Mouse (Mus musculus) heart, embryonic 16.5 days (tissue): ENCODE results near the gene 1700102P08Rik. TPM values are rescaled to one million over a fixed set of nuclear protein-coding genes. Genes with fewer than 3 reads are reported as not detected.

ENCODE experiments used
- ATAC-seq: fragments of 200-750 bp; cut with Nextera tagmentation; replicated peaks from 2 replicates; pipeline ENCODE4 v1.8.0; 2017; ENCODE audit warnings: moderate number of reproducible peaks; ENCODE audit not compliant: insufficient read depth, low FRiP score; ENCODE audit errors: extremely low read depth
- H3K27ac ChIP-seq: fragments of 300-500 bp; sonication (generic); 2 replicates; pipeline ENCODE4 v1.5.1; 2014; ENCODE audit warnings: mild to moderate bottlenecking, low read length, control low read depth, moderate library complexity
- H3K27me3 ChIP-seq: fragments of 300-500 bp; sonication (generic); 2 replicates; pipeline ENCODE4 v1.6.1; 2014; ENCODE audit warnings: low read length, mixed read lengths; ENCODE audit not compliant: control insufficient read depth, insufficient read depth
- H3K36me3 ChIP-seq: fragments of 300-500 bp; sonication (generic); 2 replicates; pipeline ENCODE4 v1.6.1; 2014; ENCODE audit not compliant: control insufficient read depth, insufficient read depth
- H3K4me1 ChIP-seq: fragments of 300-500 bp; sonication (generic); 2 replicates; pipeline ENCODE4 v1.6.1; 2014; ENCODE audit warnings: low read length, mixed read lengths; ENCODE audit not compliant: control insufficient read depth, insufficient read depth
- H3K4me2 ChIP-seq: fragments of 300-500 bp; sonication (generic); 2 replicates; pipeline ENCODE4 v1.6.1; 2014; ENCODE audit warnings: low read depth, mild to moderate bottlenecking, control low read depth, low read length
- H3K4me3 ChIP-seq: fragments of 300-500 bp; sonication (generic); 2 replicates; pipeline ENCODE4 v1.5.1; 2014; ENCODE audit warnings: mild to moderate bottlenecking, control low read depth, low read length
- H3K9ac ChIP-seq: fragments of 300-500 bp; sonication (generic); 2 replicates; pipeline ENCODE4 v1.6.1; 2014; ENCODE audit warnings: low read length, control low read depth
- H3K9me3 ChIP-seq: fragments of 300-500 bp; sonication (generic); replicated peaks from 2 replicates; pipeline ENCODE4 v1.6.1; 2016; ENCODE audit warnings: low read length; ENCODE audit not compliant: control insufficient read depth
- WGBS: fragments of 180-500 bp; shearing (Covaris S2); extraction: QIAGEN DNeasy Blood & Tissue Kit; methylation state at CpG from one replicate; pipeline ENCODE4 v1.1.7; 2014; 5-methylcytosine and 5-hydroxymethylcytosine counted together
- polyA plus RNA-seq: library from polyadenylated mRNA; unstranded; fragments of >200 nt; fragmentation: Nextera tagmentation; extraction: Ambion mirVana; gene quantifications from 2 replicates; pipeline ENCODE4 v1.2.1, GENCODE M21; 2015

Gene 1700102P08Rik
- polyA plus RNA-seq, 1 experiment from 2014 or later: 0.42 TPM

DNA sequence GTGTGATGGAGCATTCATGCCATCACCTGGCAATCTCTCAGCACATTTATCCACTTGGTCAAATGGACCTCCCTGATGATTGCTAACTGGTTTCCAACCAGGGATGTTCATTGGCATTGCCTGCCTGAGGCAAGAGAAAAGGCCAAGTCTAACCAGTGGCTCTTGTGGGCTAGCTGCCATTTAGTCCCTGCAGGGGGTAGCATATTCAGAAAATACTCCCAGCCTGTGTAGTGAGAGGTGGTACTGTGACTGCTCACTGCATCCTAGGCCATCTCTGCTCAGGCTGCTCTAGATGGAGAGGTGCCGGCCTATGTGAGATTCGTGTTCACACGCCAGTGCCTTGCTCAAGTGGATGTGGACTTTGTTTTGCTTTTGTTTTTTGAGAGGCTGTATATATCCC, 5.7 kb downstream of the 1700102P08Rik start:
- Histone ChIP-seq H3K9me3 (no peaks in the 10 kb centered on the region), H3K36me3 (peaks cover 3% of the 10 kb centered on the region; the same call in 1 of the 2 replicates), H3K4me1 (no peaks in the 10 kb centered on the region; the same call in 1 of the 2 replicates), H3K4me3 (no peak overlapping the region), H3K27ac (no peak overlapping the region), H3K27me3 (no peaks in the 10 kb centered on the region), H3K4me2 (no peak overlapping the region), H3K9ac (no peak overlapping the region)
- no peak for ATAC-seq
- WGBS: 93% methylated on average over 3 of the region's 3 CpGs

DNA sequence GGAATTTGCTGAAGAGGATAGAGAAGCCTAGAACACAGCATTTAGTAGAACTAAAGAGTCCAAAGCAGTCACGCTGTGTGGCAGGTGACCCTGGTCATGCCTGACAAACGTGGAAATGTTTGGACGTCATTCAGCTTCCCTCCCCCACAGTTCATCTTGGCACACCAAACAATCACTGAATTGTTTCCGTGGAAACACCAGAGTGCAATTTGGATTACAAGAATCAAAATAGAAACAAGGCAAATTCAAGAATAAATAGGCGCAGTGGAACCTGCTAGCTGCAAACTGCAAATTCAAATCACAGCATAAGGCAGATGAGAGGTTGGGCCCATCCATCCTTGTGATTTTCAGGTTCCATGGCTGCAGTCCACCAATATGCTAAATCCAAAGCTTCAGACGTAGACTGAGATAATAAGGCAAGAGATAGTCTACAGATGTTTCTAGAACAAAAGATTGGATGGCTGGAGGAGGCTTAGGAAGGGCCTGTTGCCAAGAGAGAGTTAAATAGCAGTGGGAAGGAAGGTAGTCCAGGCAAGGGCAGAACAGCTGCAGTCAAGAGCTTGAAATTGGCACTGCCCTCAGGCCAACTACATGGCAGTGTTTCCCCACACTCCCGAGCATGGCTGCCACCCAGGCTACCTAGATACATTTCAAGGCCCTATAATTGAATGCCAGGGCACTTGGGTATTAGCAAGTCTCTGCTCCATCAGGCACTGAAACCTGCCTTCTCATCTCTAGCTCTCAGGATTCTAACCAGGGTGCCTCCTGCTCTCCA, 8.8 kb downstream of the 1700102P08Rik start:
- no peaks in the 10 kb centered on the region; the same call in 1 of the 2 replicates for H3K4me1 ChIP-seq
- 54% methylated on average over 7 of the region's 7 CpGs for WGBS
- H3K9ac ChIP-seq: no peak overlapping the region
- H3K27ac ChIP-seq: no peak overlapping the region
- ATAC-seq: no peak
- no peaks in the 10 kb centered on the region for H3K36me3 ChIP-seq
- H3K4me3 ChIP-seq: no peak overlapping the region
- no peaks in the 10 kb centered on the region for H3K9me3 ChIP-seq
- H3K27me3 ChIP-seq: no peaks in the 10 kb centered on the region
- H3K4me2 ChIP-seq: no peak overlapping the region

GRCm38 (mm10) chr9:108403081-108403480, 10.5 kb downstream of the 1700102P08Rik start:
- ATAC-seq: no peak

GRCm38 (mm10) chr9:108404451-108404850, 11.8 kb downstream of the 1700102P08Rik start:
- no peak overlapping the region for H3K4me3 ChIP-seq
- 71% methylated on average over 8 of the region's 8 CpGs for WGBS
- H3K4me1 ChIP-seq: no peaks in the 10 kb centered on the region; the same call in 1 of the 2 replicates
- H3K27me3 ChIP-seq: no peaks in the 10 kb centered on the region
- no peaks in the 10 kb centered on the region for H3K36me3 ChIP-seq
- no peak overlapping the region for H3K27ac ChIP-seq
- ATAC-seq: no peak
- H3K4me2 ChIP-seq: no peak overlapping the region
- H3K9me3 ChIP-seq: no peaks in the 10 kb centered on the region
- no peak overlapping the region for H3K9ac ChIP-seq

More at GRCm38 (mm10) chr9:108403081-108403480, 10.5 kb downstream of the 1700102P08Rik start:
- Histone ChIP-seq H3K36me3 (no peaks in the 10 kb centered on the region), H3K9me3 (no peaks in the 10 kb centered on the region), H3K9ac (no peak overlapping the region), H3K4me2 (no peak overlapping the region), H3K4me3 (no peak overlapping the region), H3K4me1 (no peaks in the 10 kb centered on the region; the same call in 1 of the 2 replicates), H3K27me3 (no peaks in the 10 kb centered on the region), H3K27ac (no peak overlapping the region)
- WGBS: 71% methylated on average over 4 of the region's 4 CpGs

DNA sequence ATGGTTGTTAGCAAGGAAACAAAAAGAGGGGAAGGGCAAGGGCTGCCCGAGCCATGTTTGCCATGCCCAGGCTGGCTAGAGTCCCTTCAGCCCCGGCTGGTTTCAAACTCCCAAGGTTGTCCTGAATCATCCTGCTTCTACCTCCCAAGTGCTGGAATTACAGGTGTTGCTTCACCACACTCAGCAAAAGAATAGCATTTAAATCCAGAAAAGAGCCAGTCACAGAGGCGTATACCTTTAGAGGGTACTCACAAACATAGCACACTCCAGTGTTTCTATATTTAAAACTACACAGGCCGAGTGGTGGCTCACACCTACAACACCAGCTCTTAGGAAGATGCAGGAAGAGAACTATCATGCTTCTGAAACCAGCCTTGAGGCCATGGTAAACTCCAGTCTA, 16.9 kb downstream of the 1700102P08Rik start:
- Histone ChIP-seq H3K4me2 (no peak overlapping the region), H3K27me3 (no peaks in the 10 kb centered on the region), H3K27ac (no peak overlapping the region), H3K9me3 (no peaks in the 10 kb centered on the region), H3K4me1 (no peaks in the 10 kb centered on the region; the same call in 1 of the 2 replicates), H3K4me3 (no peak overlapping the region), H3K36me3 (no peaks in the 10 kb centered on the region), H3K9ac (no peak overlapping the region)
- no peak for ATAC-seq
- WGBS: 64% methylated on average over 4 of the region's 4 CpGs

- Histone ChIP-seq H3K9ac (no peak overlapping the region), H3K4me2 (no peak overlapping the region), H3K27ac (no peak overlapping the region), H3K4me3 (no peak overlapping the region), H3K27me3 (no peaks in the 10 kb centered on the region), H3K4me1 (no peaks in the 10 kb centered on the region; the same call in 1 of the 2 replicates), H3K9me3 (no peaks in the 10 kb centered on the region), H3K36me3 (no peaks in the 10 kb centered on the region)
- 82% methylated on average over 9 of the region's 9 CpGs for WGBS
- ATAC-seq: no peak
These were observed 18.9 kb downstream of the 1700102P08Rik start for GRCm38 (mm10) chr9:108411381-108411942.

- no peaks in the 10 kb centered on the region for H3K36me3 ChIP-seq
- H3K4me1 ChIP-seq: no peaks in the 10 kb centered on the region; the same call in 1 of the 2 replicates
- no peaks in the 10 kb centered on the region for H3K27me3 ChIP-seq
- H3K9me3 ChIP-seq: no peaks in the 10 kb centered on the region
- no peak overlapping the region for H3K4me2 ChIP-seq
- no peak overlapping the region for H3K9ac ChIP-seq
- 68% methylated on average over 1 of the region's 1 CpGs for WGBS
- no peak overlapping the region for H3K4me3 ChIP-seq
- ATAC-seq: no peak
- H3K27ac ChIP-seq: no peak overlapping the region
These were observed 19.6 kb downstream of the 1700102P08Rik start for GRCm38 (mm10) chr9:108412221-108412620.

DNA sequence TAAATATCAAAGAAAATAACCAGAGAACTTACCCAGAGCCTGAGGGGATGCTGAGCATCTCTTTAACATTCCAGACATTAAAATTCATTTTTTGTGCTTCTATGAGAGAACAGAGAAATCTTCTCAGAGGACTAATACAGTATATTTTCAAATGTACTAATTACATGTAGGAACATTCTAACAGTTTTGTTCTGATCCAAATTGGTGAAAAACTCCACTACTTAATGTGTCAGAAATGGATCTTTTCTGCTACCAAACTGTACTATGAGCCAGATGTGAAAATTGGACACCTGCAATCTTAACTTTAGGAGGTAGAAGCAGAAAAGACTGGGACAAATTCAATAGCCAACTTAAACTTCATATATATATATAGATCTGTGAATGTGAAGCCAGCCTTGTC, 35.8 kb downstream of the 1700102P08Rik start, which contains the start of gene Ccdc36:
Gene Ccdc36, minus strand, starts transcription at position 101 of the 400 bp plus-strand sequence.
- no peaks in the 10 kb centered on the region for H3K9me3 ChIP-seq
- no peaks in the 10 kb centered on the region for H3K4me1 ChIP-seq
- no peaks in the 10 kb centered on the region for H3K27me3 ChIP-seq
- no peak within 1 kb of the TSS for H3K4me3 ChIP-seq
- H3K36me3 ChIP-seq: no peaks in the 10 kb centered on the region
- no peak for ATAC-seq
- H3K4me2 ChIP-seq: no peak within 1 kb of the TSS
- H3K27ac ChIP-seq: no peak within 1 kb of the TSS
- H3K9ac ChIP-seq: no peak within 1 kb of the TSS

- Histone ChIP-seq H3K27me3 (no peaks in the 10 kb centered on the region), H3K4me1 (no peaks in the 10 kb centered on the region), H3K36me3 (no peaks in the 10 kb centered on the region), H3K9ac (0 out of 2 replicates have a peak overlapping the region, but pooled peaks have one; percentile 39), H3K4me3 (peak overlapping the region; percentile 31), H3K27ac (no peak overlapping the region), H3K9me3 (no peaks in the 10 kb centered on the region; the same call in 1 of the 2 replicates), H3K4me2 (peak overlapping the region; percentile 63)
- WGBS: 38% methylated on average over 32 of the region's 32 CpGs
- no peak for ATAC-seq
These were observed 38.9 kb downstream of the 1700102P08Rik start for GRCm38 (mm10) chr9:108431431-108432067.
